Mouse (Mus musculus): ENCODE data around the gene Cpsf3. TPM values are rescaled to one million over a fixed set of nuclear protein-coding genes. Genes with fewer than 3 reads are reported as not detected.

Cpsf3 gene
- polyA plus RNA-seq, 1 experiment from 2014 or later: 123 TPM

GRCm38 (mm10) chr12:21350113-21350876 lies 65.1 kb downstream of the Cpsf3 start:
- Histone ChIP-seq H3K27ac (ENCODE audit: low read length) (no peak overlapping the region), H3K9me3 (ENCODE audit: low read length) (peaks cover 10% of the 10 kb centered on the region), H3K4me2 (replicated peaks; ENCODE audit: low read depth, low read length) (no peak overlapping the region), H3K36me3 (ENCODE audit: insufficient read depth, low read length) (peaks cover 58% of the 10 kb centered on the region), H3K9ac (replicated peaks; ENCODE audit: low read length) (no peak overlapping the region), H3K4me3 (ENCODE audit: low read length) (no peak overlapping the region), H3K27me3 (ENCODE audit: insufficient read depth, low read length) (no peaks in the 10 kb centered on the region), H3K4me1 (ENCODE audit: insufficient read depth, low read length) (no peaks in the 10 kb centered on the region)
- WGBS: 90% methylated on average over 7 of the region's 7 CpGs
- no peak for ATAC-seq (ENCODE audit: low FRiP score, low TSS enrichment)

GRCm38 (mm10) chr12:21353681-21354080 lies 68.5 kb downstream of the Cpsf3 start:
- no peak for ATAC-seq (ENCODE audit: low FRiP score, low TSS enrichment)
- Histone ChIP-seq H3K27me3 (ENCODE audit: insufficient read depth, low read length) (no peaks in the 10 kb centered on the region), H3K4me2 (replicated peaks; ENCODE audit: low read depth, low read length) (no peak overlapping the region), H3K27ac (ENCODE audit: low read length) (no peak overlapping the region), H3K36me3 (ENCODE audit: insufficient read depth, low read length) (peaks cover 47% of the 10 kb centered on the region), H3K9me3 (ENCODE audit: low read length) (peaks cover 10% of the 10 kb centered on the region), H3K4me1 (ENCODE audit: insufficient read depth, low read length) (no peaks in the 10 kb centered on the region), H3K4me3 (ENCODE audit: low read length) (no peak overlapping the region), H3K9ac (replicated peaks; ENCODE audit: low read length) (no peak overlapping the region)
- 92% methylated on average over 8 of the region's 8 CpGs for WGBS

GRCm38 (mm10) chr12:21362686-21363085 lies 77.5 kb downstream of the Cpsf3 start:
- Histone ChIP-seq H3K4me3 (ENCODE audit: low read length) (no peak overlapping the region), H3K27me3 (ENCODE audit: insufficient read depth, low read length) (no peaks in the 10 kb centered on the region), H3K36me3 (ENCODE audit: insufficient read depth, low read length) (peaks cover 11% of the 10 kb centered on the region), H3K4me1 (ENCODE audit: insufficient read depth, low read length) (no peaks in the 10 kb centered on the region), H3K9ac (replicated peaks; ENCODE audit: low read length) (no peak overlapping the region), H3K4me2 (replicated peaks; ENCODE audit: low read depth, low read length) (no peak overlapping the region), H3K27ac (ENCODE audit: low read length) (no peak overlapping the region), H3K9me3 (ENCODE audit: low read length) (no peaks in the 10 kb centered on the region)
- 70% methylated on average over 2 of the region's 2 CpGs for WGBS
- no peak for ATAC-seq (ENCODE audit: low FRiP score, low TSS enrichment)

- Histone ChIP-seq H3K27me3 (ENCODE audit: insufficient read depth, low read length) (no peaks in the 10 kb centered on the region), H3K27ac (ENCODE audit: low read length) (no peak overlapping the region), H3K4me1 (ENCODE audit: insufficient read depth, low read length) (no peaks in the 10 kb centered on the region), H3K4me2 (replicated peaks; ENCODE audit: low read depth, low read length) (no peak overlapping the region), H3K9ac (replicated peaks; ENCODE audit: low read length) (no peak overlapping the region), H3K4me3 (ENCODE audit: low read length) (no peak overlapping the region), H3K9me3 (ENCODE audit: low read length) (no peaks in the 10 kb centered on the region), H3K36me3 (ENCODE audit: insufficient read depth, low read length) (peaks cover 11% of the 10 kb centered on the region)
- no peak for ATAC-seq (ENCODE audit: low FRiP score, low TSS enrichment)
- 93% methylated on average over 3 of the region's 3 CpGs for WGBS
These were observed 78.0 kb downstream of the Cpsf3 start for GRCm38 (mm10) chr12:21363195-21363594.

Other genes starting within 250 kb of the Cpsf3 start
- 46.4 and 46.9 TPM in 2 replicates for gene Itgb1bp1, start 893 bp downstream of the Cpsf3 start, polyA plus RNA-seq (2015; fragmentation: Nextera tagmentation; extraction: Ambion mirVana)
- 92.3 and 92.6 TPM in 2 replicates for gene Iah1, start 31.0 kb downstream of the Cpsf3 start, polyA plus RNA-seq (2015; fragmentation: Nextera tagmentation; extraction: Ambion mirVana)
- gene Adam17, start 88.2 kb downstream of the Cpsf3 start, polyA plus RNA-seq (2015; fragmentation: Nextera tagmentation; extraction: Ambion mirVana): 51.1 and 52.1 TPM in 2 replicates
- gene Ywhaq, start 132.2 kb downstream of the Cpsf3 start, polyA plus RNA-seq (2015; fragmentation: Nextera tagmentation; extraction: Ambion mirVana): 713 and 733 TPM in 2 replicates